Mouse (Mus musculus) intestine, postnatal 0 days (tissue): ENCODE data around the gene Wdr86. TPM values are rescaled to one million over a fixed set of nuclear protein-coding genes. Genes with fewer than 3 reads are reported as not detected.
A peak's percentile ranks its signal among the peaks of the same experiment; 100 is the strongest.

Experiments
- ATAC-seq: fragments of 200-750 bp; cut with Nextera tagmentation; 2 replicates; pipeline ENCODE4 v1.8.0; 2017; ENCODE audit warnings: mild to moderate bottlenecking, moderate TSS enrichment, moderate library complexity
- H3K27ac ChIP-seq: fragments of 300-500 bp; sonication (generic); 2 replicates; pipeline ENCODE4 v1.5.1; 2014; ENCODE audit warnings: mild to moderate bottlenecking, low read depth, low read length, moderate library complexity
- H3K27me3 ChIP-seq: fragments of 300-500 bp; sonication (generic); replicated peaks from 2 replicates; pipeline ENCODE4 v1.6.1; 2014; ENCODE audit warnings: low read length, mixed read lengths; ENCODE audit not compliant: control insufficient read depth, insufficient read depth
- H3K36me3 ChIP-seq: fragments of 300-500 bp; sonication (generic); 2 replicates; pipeline ENCODE4 v1.6.1; 2014; ENCODE audit warnings: mild to moderate bottlenecking, moderate library complexity; ENCODE audit not compliant: control insufficient read depth, insufficient read depth
- H3K4me1 ChIP-seq: fragments of 300-500 bp; sonication (generic); replicated peaks from 2 replicates; pipeline ENCODE4 v1.6.1; 2014; ENCODE audit warnings: antibody characterized with exemption, low read length, mixed read lengths; ENCODE audit not compliant: control insufficient read depth, insufficient read depth
- H3K4me2 ChIP-seq: fragments of 300-500 bp; sonication (generic); replicated peaks from 2 replicates; pipeline ENCODE4 v1.6.1; 2014; ENCODE audit warnings: low read depth, mild to moderate bottlenecking, moderate library complexity
- H3K4me3 ChIP-seq: fragments of 300-500 bp; sonication (generic); 2 replicates; pipeline ENCODE4 v1.5.1; 2014; ENCODE audit warnings: low read depth, low read length
- H3K9ac ChIP-seq: fragments of 300-500 bp; sonication (generic); 2 replicates; pipeline ENCODE4 v1.6.1; 2014; ENCODE audit warnings: mild to moderate bottlenecking, low read depth, low read length
- H3K9me3 ChIP-seq: fragments of 300-500 bp; sonication (generic); 2 replicates; pipeline ENCODE4 v1.6.1; 2016; ENCODE audit warnings: mixed run types; ENCODE audit not compliant: control insufficient read depth
- CTCF ChIP-seq: sonication (generic); IDR thresholded peaks from 2 replicates; pipeline ENCODE4 v1.5.1; 2016; ENCODE audit warnings: low read depth, mild to moderate bottlenecking, control low read depth, antibody characterized with exemption, moderate library complexity
- WGBS: fragments of 180-500 bp; shearing (Covaris S2); extraction: QIAGEN DNeasy Blood & Tissue Kit; methylation state at CpG from one replicate; pipeline ENCODE4 v1.1.7; 2014; 5-methylcytosine and 5-hydroxymethylcytosine counted together
- polyA plus RNA-seq: library from polyadenylated mRNA; unstranded; fragments of >200 nt; fragmentation: Nextera tagmentation; extraction: Ambion mirVana; gene quantifications from 2 replicates; pipeline ENCODE4 v1.2.1, GENCODE M21; 2015

Gene Wdr86
- polyA plus RNA-seq, 1 experiment from 2014 or later: 2.7 TPM

DNA sequence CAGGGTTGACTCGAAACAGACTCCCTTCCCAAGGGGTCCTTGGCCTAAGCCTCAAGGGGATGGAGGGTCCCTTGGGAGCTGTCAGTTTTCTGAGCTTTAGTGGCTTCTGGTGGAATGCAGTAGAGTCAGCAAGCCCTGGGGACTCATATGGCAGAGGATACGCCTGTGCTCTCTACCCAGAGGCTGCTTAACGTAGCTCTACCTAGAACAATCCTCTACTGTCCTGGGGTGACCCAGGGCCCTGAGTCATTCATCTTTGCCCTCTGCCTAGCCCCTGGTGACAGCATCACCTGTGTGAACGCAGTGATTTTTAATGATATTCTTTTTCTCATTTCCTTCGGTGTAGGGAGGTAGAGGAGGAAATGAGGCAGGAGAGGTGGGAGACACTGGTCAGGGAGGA, 19.2 kb upstream of the Wdr86 start:
- peak overlapping the region; percentile 35; the same call in 1 of the 2 replicates for H3K27ac ChIP-seq
- peaks cover 14% of the 10 kb centered on the region for H3K4me1 ChIP-seq
- H3K9me3 ChIP-seq: no peaks in the 10 kb centered on the region
- 0 out of 2 replicates have a peak overlapping the region, but pooled peaks have one; percentile 26 for H3K9ac ChIP-seq
- no peak for ATAC-seq
- no peak overlapping the region for H3K4me3 ChIP-seq
- H3K36me3 ChIP-seq: no peaks in the 10 kb centered on the region
- no peaks in the 10 kb centered on the region for H3K27me3 ChIP-seq
- WGBS: 54% methylated on average over 5 of the region's 5 CpGs
- no peak for TF ChIP-seq CTCF
- H3K4me2 ChIP-seq: peak overlapping the region; percentile 91

- no peak for TF ChIP-seq CTCF
These were observed 17.0 kb upstream of the Wdr86 start for GRCm38 (mm10) chr5:24747533-24747932.

DNA sequence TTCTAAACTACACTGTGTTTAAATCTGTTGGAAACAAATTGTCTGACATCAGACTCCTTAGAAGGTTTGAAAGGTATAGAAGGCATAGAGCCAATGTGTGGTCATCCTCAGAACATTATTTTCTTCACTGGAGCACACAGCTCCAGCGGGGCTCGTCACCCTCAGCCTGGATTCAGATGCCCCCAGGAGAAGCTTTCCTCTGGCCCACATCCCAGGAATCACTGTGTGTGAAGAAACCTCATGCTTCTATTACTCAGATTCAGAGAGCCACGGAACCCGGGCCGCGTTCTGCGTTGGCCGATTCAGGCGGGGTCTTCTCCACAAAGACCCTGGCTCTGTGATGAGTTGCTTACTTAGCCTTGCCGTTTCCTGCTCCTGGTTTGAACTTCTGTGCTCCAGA, 13.4 kb upstream of the Wdr86 start:
- Histone ChIP-seq H3K4me2 (no peak overlapping the region), H3K4me1 (no peaks in the 10 kb centered on the region), H3K9ac (no peak overlapping the region), H3K36me3 (no peaks in the 10 kb centered on the region), H3K9me3 (no peaks in the 10 kb centered on the region), H3K27me3 (no peaks in the 10 kb centered on the region), H3K27ac (no peak overlapping the region), H3K4me3 (no peak overlapping the region)
- no peak for ATAC-seq
- 91% methylated on average over 10 of the region's 10 CpGs for WGBS
- no peak for TF ChIP-seq CTCF

More at GRCm38 (mm10) chr5:24747533-24747932, 17.0 kb upstream of the Wdr86 start:
- H3K36me3 ChIP-seq: no peaks in the 10 kb centered on the region
- WGBS: 27% methylated on average over 6 of the region's 6 CpGs
- no peaks in the 10 kb centered on the region for H3K27me3 ChIP-seq
- H3K4me3 ChIP-seq: no peak overlapping the region
- no peak for ATAC-seq
- H3K9ac ChIP-seq: no peak overlapping the region
- H3K4me1 ChIP-seq: peaks cover 14% of the 10 kb centered on the region
- no peaks in the 10 kb centered on the region for H3K9me3 ChIP-seq
- H3K4me2 ChIP-seq: no peak overlapping the region
- H3K27ac ChIP-seq: no peak overlapping the region

GRCm38 (mm10) chr5:24741172-24741885, 10.8 kb upstream of the Wdr86 start:
- no peak for TF ChIP-seq CTCF
- Histone ChIP-seq H3K4me3 (no peak overlapping the region), H3K4me2 (no peak overlapping the region), H3K9me3 (no peaks in the 10 kb centered on the region), H3K4me1 (no peaks in the 10 kb centered on the region), H3K27ac (no peak overlapping the region), H3K36me3 (no peaks in the 10 kb centered on the region), H3K9ac (no peak overlapping the region), H3K27me3 (no peaks in the 10 kb centered on the region)
- WGBS: 66% methylated on average over 15 of the region's 15 CpGs
- no peak for ATAC-seq

DNA sequence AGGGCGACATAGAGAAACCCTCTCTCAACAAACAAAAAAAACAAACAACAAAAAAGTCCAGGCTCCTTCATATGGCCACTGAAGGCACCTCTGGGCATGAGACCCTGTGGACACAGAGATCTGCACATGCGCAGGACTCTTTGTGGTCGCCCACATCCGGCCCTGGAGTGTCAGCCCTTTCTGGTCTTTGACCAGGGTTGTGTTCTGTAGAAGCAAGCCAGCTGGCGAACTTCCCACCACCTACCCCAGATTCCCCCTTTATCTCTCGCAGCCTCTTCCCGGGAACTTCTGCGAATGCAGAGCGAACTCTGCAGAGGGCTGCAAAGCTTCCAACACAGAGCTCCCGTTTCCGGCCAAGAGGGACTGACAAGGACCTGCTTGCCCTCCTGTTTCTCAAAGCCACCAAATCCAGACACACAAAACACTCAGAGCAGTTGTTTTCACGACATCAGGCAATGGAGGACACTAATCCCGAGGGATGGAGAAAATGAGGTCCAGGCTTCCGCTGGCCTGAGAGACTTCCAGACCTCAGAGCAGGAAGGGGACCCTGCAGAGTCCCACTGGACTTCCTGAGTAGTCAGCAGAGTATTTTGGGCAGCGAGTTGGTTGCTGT, 8.7 kb upstream of the Wdr86 start:
- Histone ChIP-seq H3K9me3 (no peaks in the 10 kb centered on the region), H3K4me2 (peak overlapping the region; percentile 21; the same call in 1 of the 2 replicates), H3K4me3 (no peak overlapping the region), H3K27ac (peak overlapping the region; percentile 55), H3K4me1 (no peaks in the 10 kb centered on the region), H3K27me3 (no peaks in the 10 kb centered on the region), H3K9ac (no peak overlapping the region), H3K36me3 (no peaks in the 10 kb centered on the region)
- 35% methylated on average over 15 of the region's 15 CpGs for WGBS
- no peak for ATAC-seq
- TF ChIP-seq CTCF: no peak

DNA sequence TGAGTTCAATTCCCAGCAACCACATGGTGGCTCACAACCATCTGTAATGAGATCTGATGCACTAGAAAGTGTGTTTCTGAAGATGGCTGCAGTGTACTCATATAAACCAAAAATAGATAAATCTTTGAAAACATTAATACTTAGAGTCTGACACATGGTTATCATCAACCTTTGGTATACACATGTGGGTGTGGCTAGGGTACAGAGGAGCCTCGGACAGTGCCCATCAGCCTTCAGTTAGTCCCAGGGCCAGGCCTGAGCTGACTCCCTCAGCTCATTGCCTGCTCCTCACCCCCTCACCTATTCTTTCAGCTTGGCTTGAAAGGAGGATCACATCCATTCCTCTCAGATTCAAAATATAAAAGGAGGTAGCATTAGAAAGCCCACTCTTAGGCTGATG, 8.0 kb upstream of the Wdr86 start:
- Histone ChIP-seq H3K9ac (no peak overlapping the region), H3K4me2 (no peak overlapping the region), H3K27me3 (no peaks in the 10 kb centered on the region), H3K9me3 (no peaks in the 10 kb centered on the region), H3K36me3 (no peaks in the 10 kb centered on the region), H3K4me3 (no peak overlapping the region), H3K4me1 (no peaks in the 10 kb centered on the region), H3K27ac (no peak overlapping the region)
- no peak for ATAC-seq
- 57% methylated on average over 1 of the region's 1 CpGs for WGBS
- no peak for TF ChIP-seq CTCF
